Mouse (Mus musculus) liver, adult 2 months (tissue): Measurements from ENCODE around the gene Med7.

Experiments used
- CTCF ChIP-seq: fragments of 200-500 bp; IDR thresholded peaks from 2 replicates; pipeline ENCODE4 v1.5.1; 2011; ENCODE audit warnings: low read depth, low read length, control low read depth
- POLR2A ChIP-seq: fragments of 200-500 bp; IDR thresholded peaks from 2 replicates; pipeline ENCODE4 v1.6.1; 2011; ENCODE audit warnings: low read length, control low read depth; ENCODE audit not compliant: insufficient read depth; ENCODE audit errors: extremely low read depth

GRCm38 (mm10) chr11:46466878-46467277 is 30.2 kb downstream of the Med7 start:
- TF ChIP-seq CTCF (no peak), POLR2A (no peak)
